Mouse (Mus musculus): ENCODE measurements around the gene Pmel. TPM values are rescaled to one million over a fixed set of nuclear protein-coding genes. Genes with fewer than 3 reads are reported as not detected.

The Pmel gene
- total RNA-seq, 2 experiments from 2014 or later = 0.97 to 1.2 TPM

GRCm38 (mm10) chr10:128744680-128745601, 40.9 kb downstream of the Pmel start, which contains the start of gene Dgka:
TSS of gene Dgka (minus strand) at chr10:128744855.
- no peak for DNase-seq (ENCODE audit: low spot score in 2 of 2)
- intact Hi-C loops (cut with DNase I) = loop anchor here (5.0 kb wide), 2 partner anchors 48 to 147 kb away; partner anchors contain the start of genes Gdf11 and Rab5b

GRCm38 (mm10) chr10:128745946-128746613, 42.1 kb downstream of the Pmel start:
- intact Hi-C loops (cut with DNase I) = loop anchor here (5.0 kb wide), 1 partner anchor 49 kb away; the partner anchor contains the start of gene Rab5b
- no peak for DNase-seq (ENCODE audit: low spot score in 2 of 2)

GRCm38 (mm10) chr10:128746972-128747645, 43.1 kb downstream of the Pmel start:
- intact Hi-C loops (cut with DNase I) = loop anchor here (5.0 kb wide), 1 partner anchor 50 kb away; the partner anchor contains the start of gene Rab5b
- no peak for DNase-seq (ENCODE audit: low spot score in 2 of 2)

- intact Hi-C loops (cut with DNase I) = loop anchor here (1.0 to 5.0 kb wide), 2 partner anchors 50 to 58 kb away; partner anchors contain the start of gene Rab5b
- DNase-seq (ENCODE audit: low spot score in 2 of 2) = peak; percentile 27 to 38
Measured at GRCm38 (mm10) chr10:128747646-128748251, 43.8 kb downstream of the Pmel start, which contains the start of gene Pym1. TSS of gene Pym1 (plus strand) at chr10:128747889.

GRCm38 (mm10) chr10:128748252-128748864, 44.4 kb downstream of the Pmel start:
- DNase-seq (ENCODE audit: low spot score in 2 of 2) = peak; percentile 74 to 77
- intact Hi-C loops (cut with DNase I) = loop anchor here (1.0 to 5.0 kb wide), 2 partner anchors 51 to 57 kb away; partner anchors contain the start of gene Rab5b

Other genes starting within 250 kb of the Pmel start
- 100 to 1,000 TPM; 199 to 211 TPM for gene Smarcc2, start 244.9 kb upstream of the Pmel start, total RNA-seq (2021)
- 100 to 1,000 TPM; 606 to 662 TPM for gene Myl6, start 210.1 kb upstream of the Pmel start, total RNA-seq (2021)
- 10 to 100 TPM; 19.1 to 21.7 TPM for gene Myl6b, start 205.5 kb upstream of the Pmel start, total RNA-seq (2021)
- 1 to 10 TPM; 8.1 to 9.3 TPM for gene Esyt1, start 178.3 kb upstream of the Pmel start, total RNA-seq (2021)
- gene Zc3h10, start 156.4 kb upstream of the Pmel start, total RNA-seq (2021) = 10 to 100 TPM; 11.4 to 12.0 TPM
- gene Rpl41, start 154.9 kb upstream of the Pmel start, total RNA-seq (2021) = 1,000 to 10,000 TPM; 1,939 to 2,055 TPM
- 10 to 100 TPM; 67.1 to 68.6 TPM for gene Pa2g4, start 138.2 kb upstream of the Pmel start, total RNA-seq (2021)
- 1 to 10 TPM; 3.3 to 4.9 TPM for gene Erbb3, start 114.5 kb upstream of the Pmel start, total RNA-seq (2021)
- 100 to 1,000 TPM; 299 to 305 TPM for gene Rps26, start 77.4 kb upstream of the Pmel start, total RNA-seq (2021)
- 10 to 100 TPM; 15.4 to 15.9 TPM for gene Ikzf4, start 58.2 kb upstream of the Pmel start, total RNA-seq (2021)
- 10 to 100 TPM; 11.2 to 11.8 TPM for gene Suox, start 30.1 kb upstream of the Pmel start, total RNA-seq (2021)
- 100 to 1,000 TPM; 117 to 123 TPM for gene Rab5b, start 7.9 kb upstream of the Pmel start, total RNA-seq (2021)
- 1 to 10 TPM; 4.7 to 5.1 TPM for gene Cdk2, start 836 bp downstream of the Pmel start, total RNA-seq (2021)
- gene Dgka, start 40.7 kb downstream of the Pmel start, total RNA-seq (2021) = 1 to 10 TPM; 4.8 to 6.3 TPM
- 10 to 100 TPM; 30.7 to 32.7 TPM for gene Pym1, start 43.7 kb downstream of the Pmel start, total RNA-seq (2021)
- gene Mmp19, start 86.7 kb downstream of the Pmel start, total RNA-seq (2021) = under 1 TPM; 0.77 to 0.80 TPM
- gene Dnajc14, start 99.9 kb downstream of the Pmel start, total RNA-seq (2021) = 10 to 100 TPM; 68.1 to 68.6 TPM
- gene Tmem198b, start 100.2 kb downstream of the Pmel start, total RNA-seq (2021) = 10 to 100 TPM; 10.4 to 11.6 TPM
- gene Sarnp, start 113.1 kb downstream of the Pmel start, total RNA-seq (2021) = 10 to 100 TPM; 38.9 to 41.7 TPM
- gene Ormdl2, start 117.5 kb downstream of the Pmel start, total RNA-seq (2021) = 1 to 10 TPM; 5.6 to 7.2 TPM
- gene Gdf11, start 187.5 kb downstream of the Pmel start, total RNA-seq (2021) = 10 to 100 TPM; 11.6 to 15.7 TPM
- gene Cd63, start 196.8 kb downstream of the Pmel start, total RNA-seq (2021) = 10 to 100 TPM; 55.4 to 61.0 TPM
- gene Rdh5, start 218.7 kb downstream of the Pmel start, total RNA-seq (2021) = 1 to 10 TPM; 4.8 to 5.1 TPM
- gene Bloc1s1, start 219.8 kb downstream of the Pmel start, total RNA-seq (2021) = 10 to 100 TPM; 71.5 to 78.7 TPM
- gene Itga7, start 229.6 kb downstream of the Pmel start, total RNA-seq (2021) = 10 to 100 TPM; 15.6 to 17.6 TPM

Data from left cerebral cortex, postnatal 14 days (tissue).